Mouse (Mus musculus): Measurements from ENCODE around the gene Arid5b. TPM values are rescaled to one million over a fixed set of nuclear protein-coding genes. Genes with fewer than 3 reads are reported as not detected.

Gene Arid5b
- polyA plus RNA-seq, 1 experiment from 2014 or later: 10.6 TPM

GRCm38 (mm10) chr10:68229640-68230565, 48.6 kb downstream of the Arid5b start:
- no peak overlapping the region for H3K9ac ChIP-seq (ENCODE audit: low read length)
- H3K4me2 ChIP-seq (ENCODE audit: low read length): no peak overlapping the region
- no peak overlapping the region for H3K4me3 ChIP-seq (ENCODE audit: low read depth, low read length)
- WGBS: 77% methylated on average over 22 of the region's 22 CpGs
- ATAC-seq (no peak), DNase-seq (ENCODE audit: low spot score) (no peak)
- no peaks in the 10 kb centered on the region for H3K9me3 ChIP-seq (replicated peaks; ENCODE audit: control insufficient read depth, low read length)
- H3K36me3 ChIP-seq (ENCODE audit: control insufficient read depth, insufficient read depth, low read length): no peaks in the 10 kb centered on the region
- H3K27me3 ChIP-seq (replicated peaks; ENCODE audit: control insufficient read depth, insufficient read depth, low read length): no peaks in the 10 kb centered on the region
- no peaks in the 10 kb centered on the region for H3K4me1 ChIP-seq (ENCODE audit: control insufficient read depth, insufficient read depth, low read length)
- H3K27ac ChIP-seq (ENCODE audit: low read depth, low read length): no peak overlapping the region

GRCm38 (mm10) chr10:68222676-68223075, 55.9 kb downstream of the Arid5b start:
- H3K4me3 ChIP-seq (ENCODE audit: low read depth, low read length): no peak overlapping the region
- H3K9ac ChIP-seq (ENCODE audit: low read length): no peak overlapping the region
- no peak overlapping the region for H3K27ac ChIP-seq (ENCODE audit: low read depth, low read length)
- DNase-seq (ENCODE audit: low spot score) (no peak), ATAC-seq (no peak)
- H3K4me1 ChIP-seq (ENCODE audit: control insufficient read depth, insufficient read depth, low read length): no peaks in the 10 kb centered on the region
- WGBS: 75% methylated on average over 2 of the region's 2 CpGs
- H3K36me3 ChIP-seq (ENCODE audit: control insufficient read depth, insufficient read depth, low read length): no peaks in the 10 kb centered on the region
- no peak overlapping the region for H3K4me2 ChIP-seq (ENCODE audit: low read length)
- H3K27me3 ChIP-seq (replicated peaks; ENCODE audit: control insufficient read depth, insufficient read depth, low read length): no peaks in the 10 kb centered on the region
- H3K9me3 ChIP-seq (replicated peaks; ENCODE audit: control insufficient read depth, low read length): no peaks in the 10 kb centered on the region

DNA sequence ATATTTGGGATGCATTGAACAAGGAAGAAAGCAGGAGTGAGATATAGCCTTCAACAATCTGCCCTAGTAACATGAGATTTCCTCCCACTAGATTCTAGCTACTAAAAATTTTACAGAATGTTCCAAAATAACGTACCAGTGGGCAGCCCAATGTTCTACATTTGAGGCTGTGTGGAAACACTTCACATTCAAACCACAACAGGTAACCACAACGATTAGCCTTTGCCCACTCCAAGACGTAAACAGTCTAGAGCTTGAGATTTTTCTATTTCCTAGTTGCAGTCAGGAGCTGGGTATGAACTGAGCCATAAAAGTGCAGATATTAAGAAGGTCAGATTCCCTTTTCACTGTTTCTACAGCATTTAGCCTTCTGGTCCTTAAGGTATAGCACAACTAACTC, 56.5 kb downstream of the Arid5b start:
- no peaks in the 10 kb centered on the region for H3K27me3 ChIP-seq (replicated peaks; ENCODE audit: control insufficient read depth, insufficient read depth, low read length)
- H3K27ac ChIP-seq (ENCODE audit: low read depth, low read length): no peak overlapping the region
- H3K4me2 ChIP-seq (ENCODE audit: low read length): no peak overlapping the region
- H3K9me3 ChIP-seq (replicated peaks; ENCODE audit: control insufficient read depth, low read length): peaks cover 2% of the 10 kb centered on the region
- no peaks in the 10 kb centered on the region for H3K4me1 ChIP-seq (ENCODE audit: control insufficient read depth, insufficient read depth, low read length)
- ATAC-seq (no peak), DNase-seq (ENCODE audit: low spot score) (no peak)
- H3K4me3 ChIP-seq (ENCODE audit: low read depth, low read length): no peak overlapping the region
- WGBS: 91% methylated on average over 3 of the region's 3 CpGs
- no peaks in the 10 kb centered on the region for H3K36me3 ChIP-seq (ENCODE audit: control insufficient read depth, insufficient read depth, low read length)
- H3K9ac ChIP-seq (ENCODE audit: low read length): no peak overlapping the region

DNA sequence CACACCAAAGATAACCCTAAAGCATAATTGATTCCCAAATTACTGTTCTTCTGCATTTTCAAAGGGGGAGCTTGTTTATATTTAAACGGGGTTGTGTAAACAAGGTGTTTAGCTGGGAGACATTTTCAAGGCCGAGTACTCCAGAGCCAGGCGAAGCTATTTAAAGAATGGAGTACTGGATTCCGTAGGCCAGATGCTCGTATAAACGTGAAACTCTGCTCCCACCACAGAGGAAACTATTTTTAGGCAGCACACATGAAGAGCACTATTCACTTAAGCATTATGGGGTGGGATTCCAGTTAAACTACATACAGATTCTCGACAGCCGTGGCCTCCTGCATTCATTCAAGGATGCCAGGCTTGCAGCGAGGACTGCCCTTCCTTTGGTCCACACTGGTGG, 59.2 kb downstream of the Arid5b start:
- Histone ChIP-seq H3K4me3 (ENCODE audit: low read depth, low read length) (no peak overlapping the region), H3K4me1 (ENCODE audit: control insufficient read depth, insufficient read depth, low read length) (no peaks in the 10 kb centered on the region), H3K9ac (ENCODE audit: low read length) (no peak overlapping the region), H3K4me2 (ENCODE audit: low read length) (no peak overlapping the region), H3K27ac (ENCODE audit: low read depth, low read length) (no peak overlapping the region), H3K9me3 (replicated peaks; ENCODE audit: control insufficient read depth, low read length) (peaks cover 3% of the 10 kb centered on the region), H3K36me3 (ENCODE audit: control insufficient read depth, insufficient read depth, low read length) (no peaks in the 10 kb centered on the region), H3K27me3 (replicated peaks; ENCODE audit: control insufficient read depth, insufficient read depth, low read length) (no peaks in the 10 kb centered on the region)
- WGBS: 88% methylated on average over 9 of the region's 9 CpGs
- ATAC-seq: no peak
- DNase-seq (ENCODE audit: low spot score): no peak

DNA sequence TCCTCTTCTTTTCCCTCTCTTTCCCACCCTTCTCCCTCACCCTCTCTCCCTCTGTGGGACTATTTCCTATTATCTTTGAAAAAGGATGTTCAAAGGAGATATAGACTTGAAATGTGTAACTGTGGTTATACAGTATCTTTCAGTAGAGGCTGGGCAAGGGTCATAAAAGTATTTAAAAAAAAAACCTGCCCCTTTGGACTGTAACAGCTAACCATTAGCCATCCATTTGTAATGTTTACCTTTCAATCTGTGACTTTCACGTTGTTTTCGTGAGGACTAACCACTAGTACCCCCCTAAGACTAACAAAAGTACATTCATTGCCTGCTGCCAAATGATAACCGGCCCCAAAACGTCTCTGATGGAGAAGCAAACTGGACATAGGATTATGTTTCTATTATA, 59.9 kb downstream of the Arid5b start:
- Histone ChIP-seq H3K27me3 (replicated peaks; ENCODE audit: control insufficient read depth, insufficient read depth, low read length) (no peaks in the 10 kb centered on the region), H3K4me1 (ENCODE audit: control insufficient read depth, insufficient read depth, low read length) (no peaks in the 10 kb centered on the region), H3K4me3 (ENCODE audit: low read depth, low read length) (no peak overlapping the region), H3K27ac (ENCODE audit: low read depth, low read length) (no peak overlapping the region), H3K36me3 (ENCODE audit: control insufficient read depth, insufficient read depth, low read length) (no peaks in the 10 kb centered on the region), H3K9ac (ENCODE audit: low read length) (no peak overlapping the region), H3K4me2 (ENCODE audit: low read length) (no peak overlapping the region), H3K9me3 (replicated peaks; ENCODE audit: control insufficient read depth, low read length) (peaks cover 3% of the 10 kb centered on the region)
- no peak for ATAC-seq
- no peak for DNase-seq (ENCODE audit: low spot score)
- WGBS: 93% methylated on average over 4 of the region's 4 CpGs

DNA sequence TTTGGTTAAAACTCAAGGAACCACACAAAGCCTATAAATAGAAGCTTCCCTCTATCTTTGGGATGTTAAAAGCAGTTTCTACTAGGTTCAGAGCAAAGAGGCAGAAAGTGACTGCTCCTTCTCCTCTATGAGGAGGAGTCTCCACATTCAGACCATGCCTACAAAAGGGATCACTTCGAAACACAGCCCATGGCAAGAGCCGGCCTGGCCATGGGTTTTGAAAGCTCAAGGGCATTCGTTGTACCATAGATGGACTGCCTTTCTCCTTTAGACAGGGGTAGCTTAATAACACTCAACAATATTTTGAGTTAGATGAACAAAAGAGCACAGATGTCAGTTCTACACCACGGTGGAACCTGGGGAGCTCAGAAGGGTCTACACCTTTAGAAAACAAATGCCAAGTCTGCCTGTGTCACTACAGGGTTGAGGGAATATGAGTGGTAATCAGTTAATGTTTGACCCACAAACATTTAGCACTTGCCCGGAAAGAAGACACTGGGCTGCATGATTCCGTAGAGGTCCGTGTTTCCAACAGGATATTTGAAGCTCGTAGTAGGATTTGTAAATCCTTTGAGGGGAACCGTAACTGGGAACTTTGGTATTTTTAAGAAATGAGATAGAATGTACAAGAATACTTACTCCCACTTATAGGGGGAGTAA, 63.6 kb downstream of the Arid5b start:
- H3K9me3 ChIP-seq (replicated peaks; ENCODE audit: control insufficient read depth, low read length): peaks cover 3% of the 10 kb centered on the region
- no peak for DNase-seq (ENCODE audit: low spot score)
- peaks cover 10% of the 10 kb centered on the region; the same call in 1 of the 2 replicates for H3K4me1 ChIP-seq (ENCODE audit: control insufficient read depth, insufficient read depth, low read length)
- no peaks in the 10 kb centered on the region for H3K27me3 ChIP-seq (replicated peaks; ENCODE audit: control insufficient read depth, insufficient read depth, low read length)
- no peak overlapping the region for H3K4me3 ChIP-seq (ENCODE audit: low read depth, low read length)
- H3K36me3 ChIP-seq (ENCODE audit: control insufficient read depth, insufficient read depth, low read length): no peaks in the 10 kb centered on the region
- ATAC-seq: no peak
- H3K4me2 ChIP-seq (ENCODE audit: low read length): no peak overlapping the region
- H3K9ac ChIP-seq (ENCODE audit: low read length): no peak overlapping the region
- WGBS: 95% methylated on average over 9 of the region's 9 CpGs
- H3K27ac ChIP-seq (ENCODE audit: low read depth, low read length): no peak overlapping the region

- Histone ChIP-seq H3K27ac (ENCODE audit: low read depth, low read length) (no peak overlapping the region), H3K4me2 (ENCODE audit: low read length) (no peak overlapping the region), H3K9me3 (replicated peaks; ENCODE audit: control insufficient read depth, low read length) (peaks cover 3% of the 10 kb centered on the region), H3K36me3 (ENCODE audit: control insufficient read depth, insufficient read depth, low read length) (no peaks in the 10 kb centered on the region), H3K4me3 (ENCODE audit: low read depth, low read length) (no peak overlapping the region), H3K4me1 (ENCODE audit: control insufficient read depth, insufficient read depth, low read length) (peaks cover 15% of the 10 kb centered on the region), H3K27me3 (replicated peaks; ENCODE audit: control insufficient read depth, insufficient read depth, low read length) (no peaks in the 10 kb centered on the region), H3K9ac (ENCODE audit: low read length) (no peak overlapping the region)
- ATAC-seq (no peak), DNase-seq (ENCODE audit: low spot score) (peak; percentile 53)
- 21% methylated on average over 10 of the region's 10 CpGs for WGBS
Measured at GRCm38 (mm10) chr10:68212061-68212915, 66.3 kb downstream of the Arid5b start.

DNA sequence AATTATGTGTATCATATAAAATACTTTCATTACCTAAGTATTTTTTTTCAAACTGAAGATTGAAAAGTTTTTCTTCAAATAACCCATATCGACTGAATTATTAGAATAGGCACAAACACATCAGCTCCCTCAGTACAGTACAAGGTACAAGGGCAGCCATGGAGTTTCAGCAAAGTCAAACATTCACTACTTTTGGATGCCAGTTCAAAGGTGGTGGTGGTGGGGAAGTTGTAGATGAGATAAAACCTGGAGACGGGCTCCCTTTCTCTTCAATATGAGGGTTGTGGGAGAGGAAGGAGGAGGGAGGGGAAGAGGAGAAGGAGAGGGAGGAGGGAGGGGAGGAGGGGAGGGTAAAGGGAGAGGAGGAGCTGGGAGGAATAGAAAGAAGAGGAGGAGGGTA, 67.0 kb downstream of the Arid5b start:
- 57% methylated on average over 2 of the region's 2 CpGs for WGBS
- DNase-seq (ENCODE audit: low spot score) (no peak), ATAC-seq (no peak)
- Histone ChIP-seq H3K27ac (ENCODE audit: low read depth, low read length) (no peak overlapping the region), H3K4me1 (ENCODE audit: control insufficient read depth, insufficient read depth, low read length) (peaks cover 15% of the 10 kb centered on the region), H3K9ac (ENCODE audit: low read length) (no peak overlapping the region), H3K27me3 (replicated peaks; ENCODE audit: control insufficient read depth, insufficient read depth, low read length) (no peaks in the 10 kb centered on the region), H3K36me3 (ENCODE audit: control insufficient read depth, insufficient read depth, low read length) (no peaks in the 10 kb centered on the region), H3K4me3 (ENCODE audit: low read depth, low read length) (no peak overlapping the region), H3K4me2 (ENCODE audit: low read length) (no peak overlapping the region), H3K9me3 (replicated peaks; ENCODE audit: control insufficient read depth, low read length) (no peaks in the 10 kb centered on the region; the same call in 1 of the 2 replicates)

Data from forebrain, embryonic 14.5 days (tissue).